Mouse (Mus musculus) urinary bladder, postnatal 4 days (tissue): ENCODE measurements around the gene Arl13b.

ENCODE experiments used
- DNase-seq, 2 experiments: peaks; one replicate each; pipeline ENCODE4 v3.0.0; 2021 to 2022; ENCODE audit warnings: low spot score in 2 of 2

Gene Arl13b

DNA sequence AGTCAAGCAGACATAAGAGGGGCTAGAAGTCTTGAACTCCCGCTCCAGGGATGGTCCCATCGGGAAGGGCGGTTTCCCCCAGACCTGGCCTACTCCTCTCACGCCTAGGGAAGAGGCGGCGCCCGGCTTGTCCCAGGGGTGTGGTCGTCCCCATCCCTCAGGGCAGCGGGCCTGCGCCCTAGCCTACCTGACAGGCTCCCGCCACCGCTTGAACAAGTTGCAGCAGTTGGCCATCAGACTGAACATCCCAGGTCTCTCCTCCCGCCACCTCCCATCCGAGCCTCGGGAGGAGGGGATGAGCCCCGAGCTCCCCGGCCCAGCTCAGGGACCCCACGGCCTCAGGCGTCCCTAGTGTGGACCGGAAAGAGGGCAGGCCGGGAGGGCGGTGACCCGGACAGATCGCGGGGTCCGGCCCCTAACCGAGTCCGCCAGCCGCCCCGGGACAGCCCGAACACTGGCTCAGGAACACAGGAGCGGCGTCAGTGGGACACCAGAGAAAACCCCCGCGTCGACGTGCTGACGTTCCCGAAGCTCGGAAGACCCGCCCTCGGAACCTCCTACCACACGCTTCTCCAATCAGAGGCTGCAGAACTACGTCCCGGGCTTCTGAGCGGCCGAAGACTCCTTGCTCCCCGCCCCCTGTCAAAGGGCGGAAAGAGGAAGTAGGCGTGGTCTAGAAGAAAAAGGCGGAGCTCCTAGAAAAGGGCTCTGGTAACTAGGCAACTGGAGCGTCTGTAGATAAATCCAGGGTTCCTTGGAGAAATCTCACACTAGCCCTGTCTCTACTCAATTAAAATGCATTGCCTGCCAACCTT lies at the start of gene Arl13b:
TSS of gene Arl13b (minus strand) at position 543 of the 815 bp plus-strand sequence.
- peak; percentile 88 to 89 for DNase-seq

DNA sequence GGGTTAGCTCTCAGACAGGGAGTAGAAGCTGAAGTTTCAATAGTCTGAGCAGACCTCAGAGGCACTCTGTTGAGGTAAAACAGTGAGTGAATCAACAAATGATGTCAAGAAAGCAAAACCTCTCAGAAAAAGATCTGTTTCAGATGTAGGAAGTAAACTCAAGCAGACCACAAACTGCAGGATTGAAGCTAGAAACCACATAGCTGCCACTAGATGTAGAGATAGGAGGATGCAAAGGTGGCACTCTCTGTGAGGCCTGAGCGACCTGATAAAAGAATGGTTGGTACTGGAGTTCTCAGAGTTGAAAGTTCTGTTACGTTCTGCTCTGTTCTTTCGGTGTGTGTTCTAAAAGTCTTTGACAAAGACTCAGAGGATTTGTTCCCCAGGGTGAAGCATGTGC lies 49.0 kb upstream of the Arl13b start:
- no peak for DNase-seq

DNA sequence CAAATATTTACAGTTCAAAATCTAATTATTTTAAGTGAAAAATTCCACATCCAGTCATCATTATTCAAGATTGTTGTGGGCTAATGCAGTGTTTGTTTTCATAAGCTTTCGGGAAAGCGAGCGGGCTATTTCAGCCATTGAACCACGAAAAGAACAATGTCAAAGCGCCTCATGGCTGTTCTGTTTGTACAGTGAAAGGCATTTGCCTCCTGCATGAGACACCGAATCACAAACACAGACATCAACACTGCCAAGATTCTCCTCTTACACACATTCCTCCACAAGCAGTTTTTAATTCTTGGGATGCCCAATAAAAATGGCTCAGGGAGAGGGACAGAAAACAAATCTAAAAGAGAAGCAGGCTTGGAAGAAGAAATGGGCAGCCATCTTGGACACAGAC lies 27.2 kb upstream of the Arl13b start:
- no peak for DNase-seq

DNA sequence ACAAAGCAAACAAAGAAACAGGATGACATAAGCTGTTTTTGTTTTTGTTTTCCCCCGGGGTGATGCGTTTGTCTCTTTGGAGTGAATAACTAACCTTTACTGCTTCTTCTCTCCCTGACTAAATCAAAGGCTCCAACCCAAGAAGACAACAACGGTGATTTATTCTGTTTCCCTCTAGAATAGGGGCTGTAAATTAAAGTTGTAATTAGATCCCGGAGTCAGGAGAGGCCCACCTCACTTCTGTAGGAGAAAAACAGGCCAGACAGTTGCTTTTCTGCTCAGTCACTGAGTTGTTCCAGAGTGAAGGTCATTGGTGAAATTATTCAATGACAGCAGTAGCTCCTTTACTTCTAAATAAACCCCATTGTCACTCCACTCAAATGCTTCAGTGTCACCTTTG lies 26.3 kb upstream of the Arl13b start:
- no peak for DNase-seq

DNA sequence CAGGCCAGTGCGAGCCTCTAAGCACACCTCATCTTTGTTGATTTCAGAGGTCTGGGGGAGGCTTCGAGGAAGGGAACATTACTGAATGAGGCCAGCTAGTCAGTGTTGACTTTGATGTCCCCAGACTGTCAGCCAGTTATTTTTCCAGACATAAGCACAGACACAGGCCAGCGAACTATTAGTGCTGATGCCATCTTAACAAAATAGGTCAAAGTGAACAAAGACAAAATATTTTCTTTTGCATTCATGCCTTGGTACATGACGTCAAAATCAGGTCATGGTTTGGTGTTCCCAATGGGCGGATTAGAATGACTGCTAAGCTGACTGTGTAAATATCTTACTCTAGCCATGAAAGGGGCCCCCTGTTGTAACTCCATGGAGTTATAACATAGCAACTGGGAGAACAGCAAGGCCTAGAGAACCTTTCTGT lies 25.9 kb upstream of the Arl13b start:
- DNase-seq: no peak

DNA sequence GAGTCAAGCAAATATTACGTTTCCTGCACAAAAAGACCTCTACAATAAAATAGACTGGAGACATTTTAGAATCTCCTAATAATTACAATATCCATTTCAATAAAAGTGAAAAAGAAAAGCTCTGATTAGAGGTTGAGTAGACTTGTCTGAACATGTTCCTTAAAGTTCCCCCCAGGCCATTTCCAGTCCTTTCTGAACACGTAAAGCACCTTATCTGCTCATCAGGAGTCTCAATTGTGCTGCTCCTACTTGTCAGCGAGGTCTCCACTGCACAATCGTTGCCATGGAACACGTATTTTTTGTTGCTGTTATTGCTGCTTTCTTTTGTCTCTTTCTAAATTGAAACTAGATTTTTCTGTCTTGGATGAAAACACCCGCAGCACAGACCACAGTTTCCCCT lies 14.6 kb upstream of the Arl13b start:
- DNase-seq: no peak

DNA sequence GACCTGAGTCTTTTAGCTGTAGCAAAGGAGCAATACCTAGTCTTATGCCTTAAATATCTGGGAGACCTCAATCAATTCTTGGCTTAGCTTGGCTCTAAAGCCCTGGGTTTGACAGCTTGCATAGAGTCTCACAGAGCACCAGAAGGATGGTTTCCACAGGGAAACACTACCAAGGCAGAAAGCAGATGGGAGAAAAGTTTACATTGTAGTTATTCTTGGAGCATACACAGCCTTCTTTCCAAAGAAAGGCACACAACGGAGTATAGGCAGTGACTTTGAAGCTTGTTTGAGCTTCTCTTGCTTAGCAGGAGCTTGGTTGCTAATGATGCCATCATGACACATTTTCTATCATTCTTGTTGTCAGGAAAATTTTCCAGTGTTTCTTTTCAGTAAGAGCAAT lies 13.3 kb upstream of the Arl13b start:
- no peak for DNase-seq

DNA sequence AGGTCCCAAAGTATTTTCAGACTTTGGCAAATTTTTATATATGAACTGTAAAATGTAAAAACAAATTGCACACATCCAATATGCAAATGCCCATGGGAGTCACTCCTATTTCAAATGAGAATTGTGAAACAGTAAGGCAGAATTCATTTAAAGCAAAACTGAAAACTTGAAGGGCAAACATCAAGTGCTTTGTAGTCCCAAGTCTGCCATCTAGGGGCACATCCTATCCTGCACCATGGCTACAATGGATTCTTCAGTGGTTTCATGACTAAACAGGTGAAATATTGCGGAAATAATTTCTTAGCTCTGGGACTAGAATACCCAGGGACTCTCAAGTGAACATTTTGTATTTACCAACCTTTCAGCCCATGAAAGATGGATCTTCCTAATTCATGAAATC lies 11.2 kb upstream of the Arl13b start:
- DNase-seq: no peak

DNA sequence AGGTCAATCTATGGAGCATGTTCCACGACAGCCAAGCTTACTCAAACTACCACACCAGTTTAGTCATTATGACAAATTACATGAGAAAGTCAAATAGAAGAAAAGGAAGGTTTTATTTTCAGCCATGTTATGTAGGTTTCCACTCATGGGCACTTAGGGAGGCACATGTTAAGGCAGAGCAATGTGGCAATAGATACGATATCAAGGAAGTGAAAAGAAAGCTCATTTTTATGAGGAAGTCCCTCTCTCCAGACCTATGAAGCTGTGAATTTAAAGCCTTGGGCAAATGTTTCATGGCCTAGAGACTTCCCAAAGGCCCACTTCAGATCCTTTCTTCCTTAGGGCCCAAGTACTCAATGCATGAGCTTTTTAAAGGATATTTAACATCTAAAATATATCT lies 10.7 kb upstream of the Arl13b start:
- DNase-seq: no peak

DNA sequence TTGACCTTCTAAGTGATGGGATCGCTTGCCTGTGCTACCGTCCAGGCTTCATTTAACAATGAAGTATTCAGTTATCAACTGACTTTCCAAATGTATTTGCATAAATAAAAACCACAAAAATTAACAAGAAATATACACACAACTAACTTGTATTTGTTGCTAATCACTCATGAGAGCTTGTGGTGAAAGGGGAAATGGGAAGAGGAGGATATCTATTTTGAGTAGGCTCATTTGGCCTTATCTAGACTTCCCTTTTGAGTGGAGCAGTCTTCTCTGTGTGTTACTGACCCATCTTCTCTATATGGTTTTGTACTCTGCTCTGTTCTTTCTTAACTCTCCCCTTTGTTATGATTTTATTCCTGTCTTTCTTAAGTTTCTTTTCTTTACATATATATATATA lies 9.4 kb upstream of the Arl13b start:
- DNase-seq: no peak

DNA sequence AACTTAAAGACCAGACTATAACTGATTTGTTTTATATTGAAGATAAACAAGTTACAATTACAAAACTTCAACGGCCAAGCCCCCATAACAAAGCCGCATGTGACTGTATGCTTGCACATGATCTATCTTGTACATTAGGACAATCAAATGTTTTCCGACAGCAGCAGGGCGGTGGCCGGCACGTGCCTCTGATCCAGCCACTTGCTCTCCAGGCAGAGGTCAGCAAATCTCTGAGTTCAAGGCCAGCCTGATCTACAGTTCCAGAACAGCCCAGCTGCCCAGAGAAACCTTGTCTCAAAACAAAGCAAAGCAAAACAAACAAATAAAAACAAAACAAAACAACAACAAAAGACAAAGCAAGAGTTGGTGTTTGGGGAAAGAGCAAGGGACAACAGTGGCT lies 8.5 kb upstream of the Arl13b start:
- no peak for DNase-seq

DNA sequence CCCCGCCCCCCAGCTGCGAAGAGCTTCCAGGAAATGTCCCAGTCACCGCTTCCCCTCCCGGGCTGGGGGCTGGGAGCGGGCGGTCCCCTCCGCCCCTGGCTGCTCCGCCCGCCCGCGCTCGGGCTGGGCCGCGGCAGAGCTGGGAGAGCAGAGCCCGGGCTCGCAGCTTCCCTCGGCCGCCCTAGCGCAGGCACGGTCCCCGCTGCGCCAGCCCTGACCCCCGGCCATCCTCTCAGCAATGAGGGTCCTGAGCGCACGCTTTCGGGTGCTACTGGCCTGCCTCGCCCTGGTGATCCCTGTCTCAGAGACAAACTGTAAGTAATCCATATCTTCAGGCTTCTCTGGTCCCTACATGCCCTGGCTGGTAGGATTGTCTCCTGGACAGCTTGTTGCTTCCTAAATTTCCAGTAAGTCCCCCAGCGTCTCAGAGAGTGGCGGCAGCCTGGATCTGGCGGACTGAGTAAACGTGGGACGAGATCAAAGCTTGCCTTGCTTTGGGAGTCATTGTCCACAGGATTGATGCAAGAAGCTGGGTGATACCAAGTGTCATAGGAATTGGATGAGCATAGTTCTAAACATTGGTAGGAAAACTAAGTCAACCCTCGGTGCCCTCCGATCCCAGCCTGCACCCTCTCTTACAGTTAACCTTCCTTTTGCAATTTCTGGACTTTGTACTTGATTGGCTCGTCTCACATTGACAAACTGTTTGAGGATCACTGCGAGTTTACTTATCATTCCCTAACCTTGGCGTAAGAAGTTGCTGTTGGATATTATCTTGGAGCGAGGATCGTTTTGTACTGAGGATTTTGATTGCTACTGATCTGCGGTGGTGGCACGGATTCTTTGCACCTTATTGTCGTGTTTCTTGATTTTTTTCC lies 7.6 kb upstream of the Arl13b start, which contains the start of gene Pros1:
TSS of gene Pros1 (plus strand) at position 117 of the 878 bp plus-strand sequence.
- peak; percentile 55 to 67 for DNase-seq

DNA sequence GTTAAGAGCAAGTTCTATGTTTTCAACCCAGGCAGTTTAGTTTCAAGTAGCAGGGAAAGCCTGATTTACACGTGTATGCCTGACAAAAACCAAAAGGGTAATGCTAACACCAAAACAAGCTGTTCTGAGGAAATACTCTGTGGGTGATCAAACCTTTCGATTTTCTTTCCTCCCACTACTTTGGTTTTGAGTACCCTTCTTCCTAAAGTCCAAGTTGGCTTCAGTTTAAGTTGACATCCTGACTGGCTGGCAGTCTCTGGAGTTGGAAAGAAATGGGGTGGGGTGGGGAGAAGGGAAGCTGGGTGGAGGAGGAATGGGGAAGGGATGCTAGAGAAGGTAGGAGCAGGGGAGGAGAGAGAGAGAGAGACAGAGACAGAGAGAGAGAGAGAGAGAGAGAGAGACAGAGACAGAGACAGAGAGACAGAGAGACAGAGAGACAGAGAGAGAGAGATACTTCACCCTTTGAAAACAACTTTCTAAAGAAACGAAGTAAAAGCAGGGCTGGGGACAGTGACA lies 6.8 kb upstream of the Arl13b start:
- DNase-seq: no peak

DNA sequence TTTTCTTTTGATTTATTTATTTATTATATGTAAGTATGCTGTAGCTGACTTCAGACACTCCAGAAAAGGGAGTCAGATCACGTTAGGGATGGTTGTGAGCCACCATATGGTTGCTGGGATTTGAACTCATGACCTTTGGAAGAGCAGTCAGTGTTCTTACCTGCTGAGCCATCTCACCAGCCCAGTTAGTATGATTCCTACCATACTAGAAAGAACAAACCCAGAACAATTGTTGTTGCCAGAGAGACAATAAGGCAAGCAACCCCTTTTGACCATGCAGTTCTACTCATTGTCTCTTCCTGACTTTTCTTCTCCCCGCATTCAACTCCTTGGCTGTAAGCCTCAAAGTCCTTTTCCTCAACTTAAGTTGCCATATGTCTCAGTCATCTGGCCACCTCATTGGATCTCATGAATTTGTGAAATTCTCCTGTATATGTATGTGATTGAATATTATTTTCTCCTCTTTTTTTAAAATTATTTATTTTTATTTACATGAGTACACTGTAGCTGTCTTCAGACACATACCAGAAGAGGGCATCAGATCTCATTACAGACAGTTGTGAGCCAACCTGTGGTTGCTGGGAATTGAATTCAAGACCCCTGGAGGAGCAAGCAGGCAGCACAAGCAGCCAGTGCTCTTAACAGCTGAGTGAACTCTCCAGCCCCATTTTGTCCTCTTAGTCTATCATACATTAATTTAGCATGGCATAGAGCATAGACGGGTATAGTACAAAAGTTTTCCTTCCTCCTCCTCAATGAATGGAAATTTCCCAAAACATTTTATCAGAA lies 5.8 kb upstream of the Arl13b start:
- DNase-seq: no peak

DNA sequence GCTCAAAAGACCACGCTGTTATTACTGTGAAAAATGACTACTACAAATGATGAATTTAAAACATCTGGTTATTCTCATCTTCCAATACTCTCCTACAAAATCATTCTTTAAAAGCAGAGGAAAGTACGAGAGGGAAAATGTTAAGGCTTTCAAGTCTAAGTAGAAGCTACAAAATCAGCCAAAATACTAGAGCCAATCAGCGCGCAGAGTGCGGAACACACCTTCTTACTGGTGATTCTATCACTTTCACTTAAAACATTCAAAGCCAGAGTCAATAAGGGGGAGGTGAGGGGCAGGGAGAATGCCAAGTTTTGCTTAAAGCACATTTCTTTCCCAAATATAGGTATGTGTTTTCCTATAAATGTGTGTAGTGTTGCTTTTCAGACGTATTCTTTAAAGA lies 1.5 kb downstream of the Arl13b start:
- no peak for DNase-seq

DNA sequence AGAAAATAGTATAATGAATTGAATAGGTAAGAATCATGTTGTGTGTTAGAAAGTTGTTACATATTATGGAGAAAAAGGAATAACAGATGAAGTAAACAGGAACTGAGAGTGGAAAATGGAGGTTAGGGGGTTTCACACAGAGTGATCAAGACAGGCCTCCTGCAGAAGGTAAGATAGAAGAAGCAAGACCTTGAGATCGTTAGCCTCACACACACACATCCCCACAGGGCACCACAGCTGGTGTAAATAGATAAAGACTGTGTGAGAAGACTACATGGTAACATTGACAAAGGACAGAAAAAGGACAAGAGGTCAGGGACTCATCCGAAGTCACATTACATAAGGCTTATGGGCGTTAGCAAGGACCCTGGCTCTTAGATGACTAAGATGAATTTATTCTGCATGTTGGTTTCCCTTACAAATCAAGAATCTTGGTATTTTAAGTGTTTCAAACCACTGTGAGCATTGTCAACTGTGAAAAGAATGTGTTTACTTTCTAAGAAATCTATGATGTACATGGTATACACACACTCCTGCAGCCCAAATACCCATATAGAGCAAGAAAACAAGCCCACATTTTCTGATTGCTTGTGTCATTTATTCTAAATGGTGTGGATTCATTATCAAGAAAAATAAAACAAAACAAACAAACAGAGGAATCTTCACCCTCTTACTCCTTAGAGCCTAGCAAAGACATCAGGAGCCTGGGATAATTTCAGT lies 12.7 kb downstream of the Arl13b start:
- DNase-seq: no peak

DNA sequence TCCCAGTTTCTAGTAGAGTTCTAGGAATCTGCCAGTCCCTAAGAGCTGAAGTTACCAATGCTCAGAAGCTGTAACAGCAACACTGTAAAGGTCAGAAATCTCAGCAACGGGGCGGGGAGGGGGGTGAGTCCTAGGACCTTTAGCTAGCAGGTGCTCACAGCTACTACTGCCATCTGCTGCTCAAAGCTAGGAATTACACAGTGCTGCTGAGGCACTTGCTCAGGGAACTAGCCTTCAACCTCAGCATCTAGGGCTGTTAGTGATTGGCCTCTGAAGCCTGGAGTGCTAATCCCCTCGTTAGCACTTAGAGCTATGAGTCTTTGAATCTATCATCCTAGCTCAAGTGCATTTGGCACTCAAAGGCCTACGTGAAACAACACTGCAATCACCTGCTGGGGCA lies 14.4 kb downstream of the Arl13b start:
- DNase-seq: no peak

DNA sequence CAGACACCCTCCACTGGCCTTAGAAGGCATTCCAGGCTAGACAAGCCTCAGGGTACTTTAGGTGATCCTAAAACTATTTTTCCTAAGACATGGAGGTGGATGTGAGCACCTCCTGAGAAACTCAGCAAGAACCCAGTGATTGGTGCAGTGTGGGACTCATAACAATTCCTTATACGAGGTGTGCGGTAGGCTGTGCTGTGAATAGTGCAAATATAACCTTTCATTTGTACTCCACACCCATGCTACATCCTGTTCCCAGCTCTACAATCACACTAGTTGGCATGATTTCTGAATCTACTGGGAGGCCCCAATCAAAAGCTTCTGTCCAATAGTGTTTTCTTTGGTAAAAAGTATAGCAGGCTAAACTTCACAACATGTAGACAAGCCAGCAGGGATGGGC lies 14.8 kb downstream of the Arl13b start:
- DNase-seq: no peak

DNA sequence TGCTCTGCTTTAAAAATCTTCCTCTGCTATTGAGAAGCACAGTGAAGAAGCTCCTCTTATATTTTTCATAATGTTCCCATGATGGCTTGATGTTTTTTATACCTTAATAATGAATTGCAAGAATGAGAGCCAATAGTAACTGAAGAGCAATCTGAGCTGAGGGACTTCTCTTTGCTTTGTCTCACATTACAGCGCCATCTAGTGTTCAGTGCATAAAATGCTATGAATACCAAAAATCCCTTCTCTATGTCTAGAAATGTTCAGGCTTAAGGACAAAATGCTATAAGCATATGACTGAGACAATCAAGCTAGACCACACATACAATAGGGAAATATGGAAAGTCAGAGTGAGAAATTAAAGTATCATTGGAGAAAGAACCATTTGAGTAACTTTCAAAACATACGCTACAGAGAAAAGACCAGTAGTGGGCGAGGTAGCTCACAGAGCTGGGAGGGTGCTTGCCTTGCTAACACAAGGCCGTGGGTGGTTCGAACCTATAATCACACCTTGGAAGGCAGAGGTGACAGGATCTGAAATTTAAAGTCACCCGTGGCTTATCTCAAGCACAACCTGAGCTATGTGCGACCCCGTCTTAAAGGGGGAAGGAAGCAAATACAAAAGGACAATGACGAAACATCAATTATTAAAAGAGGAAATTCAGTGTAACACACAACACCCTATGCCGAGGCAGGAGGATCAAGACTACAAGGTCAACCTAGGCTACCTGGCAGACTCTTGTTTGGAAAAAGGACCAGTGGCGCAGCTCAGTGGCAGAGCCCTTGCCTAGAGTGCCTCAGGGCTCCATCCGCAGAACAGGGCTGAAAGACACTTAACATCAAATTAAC lies 20.5 kb downstream of the Arl13b start:
- no peak for DNase-seq

DNA sequence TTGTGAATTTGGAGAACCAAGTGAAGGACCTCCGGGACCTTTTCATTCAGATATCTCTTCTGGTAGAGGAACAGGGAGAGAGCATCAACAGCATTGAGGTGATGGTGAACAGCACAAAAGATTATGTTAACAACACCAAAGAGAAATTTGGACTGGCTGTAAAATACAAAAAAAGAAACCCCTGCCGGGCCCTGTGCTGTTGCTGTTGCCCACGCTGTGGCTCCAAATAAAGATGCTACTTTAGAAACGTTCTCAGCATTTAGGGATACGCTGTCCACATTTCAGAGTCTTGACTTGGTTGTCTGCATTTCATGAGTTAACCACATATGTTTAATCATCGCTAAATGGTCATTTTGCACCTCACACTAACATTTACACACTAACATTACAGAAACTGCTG lies 24.4 kb downstream of the Arl13b start:
- DNase-seq: no peak
